Mouse (Mus musculus) limb, embryonic 13.5 days (tissue): ENCODE measurements around the gene Gpr182. TPM values are rescaled to one million over a fixed set of nuclear protein-coding genes. Genes with fewer than 3 reads are reported as not detected.
"Not testable (repeated sequence)": the region's sequence is repeated elsewhere in the genome, so short reads cannot be mapped to it uniquely, and the experiment has no call there.

ENCODE experiments used
- ATAC-seq: fragments of 200-750 bp; cut with Nextera tagmentation; 2 replicates; pipeline ENCODE4 v1.8.0; 2017; ENCODE audit warnings: low read depth, moderate number of reproducible peaks, moderate TSS enrichment; ENCODE audit not compliant: low FRiP score
- H3K27ac ChIP-seq: fragments of 300-500 bp; sonication (generic); 2 replicates; pipeline ENCODE4 v1.5.1; 2015; ENCODE audit warnings: inconsistent platforms, mild to moderate bottlenecking, moderate library complexity
- H3K27me3 ChIP-seq: fragments of 300-500 bp; sonication (generic); 2 replicates; pipeline ENCODE4 v1.6.1; 2015; ENCODE audit warnings: mild to moderate bottlenecking, inconsistent platforms
- H3K36me3 ChIP-seq: fragments of 300-500 bp; sonication (generic); 2 replicates; pipeline ENCODE4 v1.6.1; 2015; ENCODE audit warnings: inconsistent platforms, mild to moderate bottlenecking, moderate library complexity
- H3K4me1 ChIP-seq: fragments of 300-500 bp; sonication (generic); 2 replicates; pipeline ENCODE4 v1.6.1; 2015; ENCODE audit warnings: inconsistent platforms
- H3K4me2 ChIP-seq: fragments of 300-500 bp; sonication (generic); replicated peaks from 2 replicates; pipeline ENCODE4 v1.6.1; 2015; ENCODE audit warnings: inconsistent platforms, mild to moderate bottlenecking, moderate library complexity
- H3K4me3 ChIP-seq: fragments of 300-500 bp; sonication (generic); 2 replicates; pipeline ENCODE4 v1.5.1; 2015; ENCODE audit warnings: moderate library complexity, mild to moderate bottlenecking, inconsistent platforms
- H3K9ac ChIP-seq: fragments of 300-500 bp; sonication (generic); 2 replicates; pipeline ENCODE4 v1.6.1; 2015; ENCODE audit warnings: mild to moderate bottlenecking, inconsistent platforms
- H3K9me3 ChIP-seq: fragments of 300-500 bp; sonication (generic); 2 replicates; pipeline ENCODE4 v1.6.1; 2016; ENCODE audit warnings: inconsistent platforms
- WGBS: fragments of 180-500 bp; shearing (Covaris S2); methylation state at CpG from one replicate; pipeline ENCODE4 v1.1.7; 2015; 5-methylcytosine and 5-hydroxymethylcytosine counted together
- polyA plus RNA-seq: library from polyadenylated mRNA; unstranded; fragments of >200 nt; fragmentation: Nextera tagmentation; extraction: Ambion mirVana; gene quantifications from 2 replicates; pipeline ENCODE4 v1.2.1, GENCODE M21; 2015

The Gpr182 gene
- polyA plus RNA-seq, result 0.54 and 0.71 TPM in 2 replicates

DNA sequence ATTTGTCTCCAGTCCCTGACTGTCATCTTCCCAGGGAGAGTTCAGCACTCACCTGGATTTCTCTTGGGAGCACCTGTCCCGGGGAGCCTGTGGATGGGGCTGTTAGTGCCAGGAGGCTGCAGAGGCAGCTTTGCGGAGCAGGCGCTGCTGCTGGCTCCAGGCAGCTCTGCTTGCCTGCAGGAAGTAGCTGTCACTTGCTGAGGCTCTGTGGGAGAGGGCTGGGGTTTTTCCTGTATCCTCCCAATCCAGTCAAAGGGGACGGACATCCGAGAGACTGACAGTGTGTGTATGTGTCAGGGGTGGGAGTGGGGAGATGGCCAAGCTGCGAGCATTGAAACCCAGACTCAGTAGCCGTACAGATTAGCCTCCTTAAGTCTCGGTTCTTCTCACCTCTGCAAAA, at the start of gene Gpr182:
Gene Gpr182 (minus strand): TSS at position 185 of the 400 bp plus-strand sequence.
- no peak within 1 kb of the TSS for H3K4me3 ChIP-seq
- no peak within 1 kb of the TSS for H3K4me2 ChIP-seq
- 61% methylated on average over 8 of the region's 8 CpGs for WGBS

DNA sequence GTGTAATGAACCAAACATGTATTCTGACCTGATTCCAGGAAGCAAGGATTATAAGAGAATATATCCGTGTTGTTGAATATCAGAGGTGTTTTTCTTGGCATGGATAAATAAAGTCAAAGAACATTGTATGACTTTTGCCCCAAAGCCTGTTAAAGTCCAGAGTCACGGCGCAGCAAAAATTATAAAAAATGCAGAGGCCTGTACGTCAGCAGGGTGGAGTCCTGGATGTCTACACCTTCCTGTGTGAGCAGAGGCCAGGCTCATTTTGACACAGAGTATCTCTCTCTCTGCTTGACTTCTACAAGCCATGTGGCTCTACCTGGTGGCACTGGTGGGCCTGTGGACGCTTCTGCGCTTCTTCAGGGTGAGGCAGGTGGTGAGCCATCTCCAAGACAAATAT, 49.4 kb upstream of the Gpr182 start, which contains the start of gene Rdh16:
Gene Rdh16 (plus strand): TSS at position 262 of the 400 bp plus-strand sequence.
- H3K9ac ChIP-seq, result no peak within 1 kb of the TSS
- no peaks in the 10 kb centered on the region for H3K4me1 ChIP-seq
- no peak within 1 kb of the TSS for H3K27ac ChIP-seq
- H3K9me3 ChIP-seq, result peaks cover 5% of the 10 kb centered on the region; the same call in 1 of the 2 replicates
- ATAC-seq, result no peak
- no peak within 1 kb of the TSS for H3K4me3 ChIP-seq
- no peak within 1 kb of the TSS for H3K4me2 ChIP-seq
- H3K36me3 ChIP-seq, result no peaks in the 10 kb centered on the region
- 88% methylated on average over 6 of the region's 6 CpGs for WGBS
- H3K27me3 ChIP-seq, result no peaks in the 10 kb centered on the region

More for the DNA sequence above, at the start of gene Gpr182:
- Histone ChIP-seq H3K9me3 (no peaks in the 10 kb centered on the region), H3K36me3 (peaks cover 23% of the 10 kb centered on the region), H3K4me1 (peaks cover 16% of the 10 kb centered on the region), H3K27ac (no peak within 1 kb of the TSS), H3K9ac (no peak within 1 kb of the TSS), H3K27me3 (no peaks in the 10 kb centered on the region)
- ATAC-seq, result no peak

DNA sequence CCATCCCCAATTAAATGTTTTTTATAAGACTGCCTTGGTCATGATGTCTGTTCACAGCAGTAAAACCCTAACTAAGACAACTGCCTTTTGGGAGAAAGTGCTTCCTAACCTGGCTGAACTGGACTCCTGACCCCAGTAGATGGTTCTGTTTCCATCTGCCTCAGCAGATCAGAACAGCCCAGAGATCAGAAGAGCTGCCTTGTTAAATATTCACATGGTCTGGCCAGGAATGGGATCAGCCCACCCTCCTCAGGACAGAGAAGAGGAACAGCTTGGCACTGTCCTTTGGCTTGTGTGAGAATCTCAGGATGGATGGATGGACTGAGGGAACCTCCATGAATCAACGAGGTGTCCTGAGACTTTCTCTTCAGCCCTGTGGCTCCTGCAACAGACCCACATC, 47.8 kb upstream of the Gpr182 start:
- Histone ChIP-seq H3K4me1 (no peaks in the 10 kb centered on the region), H3K36me3 (no peaks in the 10 kb centered on the region), H3K27me3 (no peaks in the 10 kb centered on the region), H3K4me3 (no peak overlapping the region), H3K4me2 (no peak overlapping the region), H3K27ac (no peak overlapping the region), H3K9me3 (peaks cover 5% of the 10 kb centered on the region; the same call in 1 of the 2 replicates), H3K9ac (no peak overlapping the region)
- WGBS, result 74% methylated on average over 1 of the region's 1 CpGs
- ATAC-seq, result no peak

DNA sequence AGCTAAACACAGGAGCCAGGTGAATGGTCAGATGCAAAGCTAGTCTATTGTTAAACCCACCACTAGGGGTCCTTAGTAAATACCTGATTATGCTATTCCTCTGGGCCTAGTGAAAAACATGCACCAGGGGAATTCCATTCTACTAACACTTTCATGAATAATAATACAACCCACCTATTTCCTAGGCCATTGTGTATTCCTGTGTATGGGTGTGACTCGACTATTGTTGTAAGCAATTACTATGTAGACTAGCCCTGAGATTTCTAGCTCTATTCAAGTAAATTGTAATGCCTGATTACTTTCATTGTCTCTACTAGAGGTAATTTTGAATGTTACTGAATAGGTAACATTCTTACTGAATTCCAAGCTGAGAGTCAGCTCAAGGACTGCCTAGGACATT, 33.9 kb upstream of the Gpr182 start:
- H3K27ac ChIP-seq, ATAC-seq, H3K27me3 ChIP-seq, H3K36me3 ChIP-seq, H3K4me1 ChIP-seq, H3K4me2 ChIP-seq, H3K9me3 ChIP-seq, H3K9ac ChIP-seq, H3K4me3 ChIP-seq: not testable (repeated sequence)
- 91% methylated on average over 1 of the region's 1 CpGs for WGBS

DNA sequence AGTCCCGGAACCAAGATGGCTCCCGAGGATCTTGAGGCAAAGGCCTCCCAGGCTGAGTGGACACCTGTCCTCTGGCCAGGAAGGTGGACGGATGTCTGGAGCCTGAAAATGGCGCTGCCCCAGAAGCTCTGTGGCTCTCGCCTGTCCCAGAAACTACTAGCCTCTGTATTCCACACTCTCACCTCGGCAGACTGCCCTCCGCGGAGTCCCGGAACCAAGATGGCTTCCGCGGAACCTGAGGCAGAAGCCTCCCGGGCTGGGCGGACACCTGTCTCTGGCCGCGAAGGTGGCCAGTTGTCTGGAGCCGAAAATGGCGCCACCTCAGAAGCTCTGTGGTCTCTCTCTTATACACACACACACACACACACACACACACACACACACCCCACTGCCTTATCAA, 30.8 kb upstream of the Gpr182 start:
- not testable (repeated sequence) for ATAC-seq, H3K4me2 ChIP-seq, H3K27me3 ChIP-seq, H3K9me3 ChIP-seq, H3K36me3 ChIP-seq, H3K4me1 ChIP-seq, H3K4me3 ChIP-seq, H3K27ac ChIP-seq, H3K9ac ChIP-seq
- WGBS, result 96% methylated on average over 17 of the region's 17 CpGs

DNA sequence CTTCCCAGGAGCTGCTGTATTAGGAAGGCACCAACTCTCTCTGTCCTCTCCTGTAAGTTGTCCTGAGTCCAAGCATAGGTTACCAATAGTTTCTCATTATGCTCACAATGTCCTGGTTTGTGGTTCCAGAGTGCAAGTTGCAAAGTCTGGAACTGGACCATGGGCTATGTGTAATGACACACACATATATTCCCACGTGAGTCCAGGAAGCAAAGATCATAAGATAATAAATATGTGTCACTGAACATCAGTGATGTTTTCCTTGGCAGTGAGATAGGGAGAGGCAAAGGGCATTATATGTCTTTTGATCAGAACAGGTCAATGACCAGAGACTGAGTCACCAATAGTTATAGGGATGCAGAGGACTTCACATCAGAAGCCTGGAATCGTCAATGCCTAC, 24.5 kb upstream of the Gpr182 start, which contains the start of gene Rdh9:
Gene Rdh9 (plus strand): TSS at position 376 of the 400 bp plus-strand sequence.
- Histone ChIP-seq H3K4me1 (no peaks in the 10 kb centered on the region), H3K36me3 (no peaks in the 10 kb centered on the region), H3K27me3 (no peaks in the 10 kb centered on the region), H3K4me3 (no peak within 1 kb of the TSS), H3K27ac (no peak within 1 kb of the TSS), H3K9me3 (no peaks in the 10 kb centered on the region), H3K9ac (no peak within 1 kb of the TSS), H3K4me2 (no peak within 1 kb of the TSS)
- 74% methylated on average over 2 of the region's 2 CpGs for WGBS
- ATAC-seq, result no peak

DNA sequence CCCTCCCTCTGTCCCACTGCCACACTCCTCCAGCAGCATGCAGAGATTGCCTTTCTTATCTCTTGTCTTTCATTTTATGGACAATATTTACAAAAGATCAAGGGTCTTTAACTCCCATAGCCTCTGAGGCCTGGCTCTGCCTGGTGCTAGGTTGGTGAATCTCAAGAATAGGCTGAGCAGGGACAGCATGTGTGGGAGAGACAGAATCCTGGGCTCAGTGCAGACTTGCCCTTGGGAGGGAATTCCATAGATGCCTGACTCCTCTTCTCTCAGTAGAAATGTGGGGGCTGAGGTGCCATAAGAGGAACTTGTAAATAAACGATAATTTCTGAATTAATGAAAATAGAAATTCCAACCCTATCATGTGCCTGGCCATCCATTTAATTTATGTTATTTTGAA, 15.0 kb upstream of the Gpr182 start:
- Histone ChIP-seq H3K27ac (no peak overlapping the region), H3K4me2 (no peak overlapping the region), H3K9me3 (no peaks in the 10 kb centered on the region), H3K36me3 (no peaks in the 10 kb centered on the region), H3K9ac (no peak overlapping the region), H3K4me1 (no peaks in the 10 kb centered on the region), H3K4me3 (no peak overlapping the region), H3K27me3 (no peaks in the 10 kb centered on the region)
- ATAC-seq, result no peak
- 87% methylated on average over 1 of the region's 1 CpGs for WGBS

DNA sequence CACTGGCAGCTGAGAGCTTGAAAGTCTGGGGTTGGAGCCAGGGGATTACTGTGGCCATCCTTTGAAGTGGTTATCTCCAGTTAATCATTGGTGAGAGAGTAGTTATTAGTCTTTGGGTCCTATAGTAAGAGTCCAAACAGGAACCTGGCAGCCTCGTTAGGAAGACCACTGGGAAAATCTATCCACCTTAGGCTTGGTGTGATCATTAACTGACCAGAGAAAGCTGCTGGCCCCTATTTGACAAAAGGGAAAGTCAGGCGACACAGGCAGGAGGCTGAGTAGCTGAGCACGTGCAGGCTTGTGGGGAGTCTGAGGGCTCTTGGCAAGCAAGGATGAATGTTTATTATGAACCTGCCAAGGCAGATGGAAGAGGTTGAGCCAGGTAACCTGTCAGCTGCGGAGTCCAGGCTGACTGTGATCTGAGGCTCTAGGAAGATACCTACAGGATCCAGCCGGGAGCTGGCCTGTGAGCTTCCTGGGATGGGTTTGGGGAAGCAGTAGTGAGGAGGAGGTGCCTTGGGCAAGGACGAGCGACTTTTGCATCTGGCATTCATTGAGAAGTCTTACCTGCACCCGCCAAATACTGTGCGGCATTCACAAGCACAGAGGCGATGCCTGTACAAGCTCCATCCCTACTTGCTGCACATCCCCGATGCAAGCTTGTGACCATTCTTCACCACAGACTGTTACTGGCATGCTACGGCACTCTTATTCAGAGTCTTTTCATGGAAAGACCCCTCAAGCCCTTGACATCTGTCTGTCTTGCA, 12.6 kb upstream of the Gpr182 start:
- Histone ChIP-seq H3K36me3 (no peaks in the 10 kb centered on the region), H3K4me3 (no peak overlapping the region), H3K27ac (no peak overlapping the region), H3K9me3 (no peaks in the 10 kb centered on the region), H3K27me3 (no peaks in the 10 kb centered on the region), H3K4me2 (no peak overlapping the region), H3K9ac (no peak overlapping the region), H3K4me1 (no peaks in the 10 kb centered on the region)
- WGBS, result 54% methylated on average over 12 of the region's 12 CpGs
- ATAC-seq, result no peak

DNA sequence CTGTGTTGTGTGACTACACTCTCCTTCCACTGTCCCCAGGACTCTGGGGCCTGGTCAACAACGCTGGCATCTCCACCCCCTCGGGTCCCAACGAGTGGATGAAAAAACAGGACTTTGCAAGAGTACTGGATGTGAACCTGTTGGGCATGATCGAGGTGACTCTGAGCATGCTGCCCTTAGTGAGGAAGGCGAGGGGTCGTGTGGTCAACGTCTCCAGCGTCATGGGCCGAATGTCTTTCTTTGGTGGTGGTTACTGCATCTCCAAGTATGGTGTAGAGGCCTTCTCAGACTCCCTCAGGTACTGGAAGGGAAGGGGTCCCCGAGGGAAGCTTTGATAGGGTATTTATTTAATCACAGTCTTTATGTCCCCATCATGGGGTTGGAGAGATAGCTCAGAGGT, 11.4 kb upstream of the Gpr182 start:
- not testable (repeated sequence) for H3K27me3 ChIP-seq, H3K4me1 ChIP-seq, ATAC-seq, H3K9ac ChIP-seq, H3K4me2 ChIP-seq, H3K9me3 ChIP-seq, H3K4me3 ChIP-seq, H3K27ac ChIP-seq, H3K36me3 ChIP-seq
- 88% methylated on average over 10 of the region's 10 CpGs for WGBS

DNA sequence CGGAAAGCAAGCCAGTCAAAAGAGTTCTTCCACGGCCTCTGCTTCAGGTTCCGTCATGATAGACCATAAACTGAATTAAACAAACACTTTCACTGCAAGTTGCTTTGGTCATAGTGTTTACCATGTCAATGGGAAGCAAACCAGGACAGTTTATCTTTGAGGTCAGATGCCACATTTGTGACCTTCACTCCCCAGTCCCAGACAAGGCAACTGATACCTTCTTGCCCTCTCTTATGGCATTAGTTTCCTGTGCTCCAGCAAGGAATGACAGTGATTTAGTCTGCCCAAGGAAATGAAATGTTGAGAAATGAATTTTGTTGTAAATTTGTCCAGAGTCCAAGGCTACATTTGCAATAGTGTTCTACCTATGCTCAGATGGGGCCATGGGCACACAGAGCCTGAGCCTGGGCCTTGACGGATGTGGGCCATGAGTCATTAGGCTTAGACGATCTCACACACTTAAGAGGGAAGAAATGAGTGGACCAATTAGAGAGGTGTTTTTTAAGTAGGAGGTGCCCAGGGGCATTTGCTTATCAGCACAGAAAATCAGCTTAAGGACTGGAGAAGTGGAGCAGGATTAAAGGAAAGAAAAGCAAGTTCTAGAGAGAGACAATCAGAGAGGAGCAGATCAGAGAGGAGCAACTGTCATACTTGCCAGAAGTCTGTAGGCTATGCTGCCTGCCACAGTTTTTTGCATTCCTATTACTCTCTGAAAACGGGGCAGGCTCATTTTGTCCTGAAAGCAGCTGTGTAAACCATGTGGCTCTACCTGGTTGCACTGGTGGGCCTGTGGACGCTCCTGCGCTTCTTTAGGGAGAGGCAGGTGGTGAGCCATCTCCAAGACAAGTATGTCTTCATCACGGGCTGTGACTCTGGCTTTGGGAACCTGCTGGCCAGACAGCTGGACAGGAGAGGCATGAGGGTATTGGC, 7.9 kb upstream of the Gpr182 start, which contains the start of the genes Rdh1 and Rdh16f1:
Gene Rdh1 (plus strand): TSS at position 541 of the 930 bp plus-strand sequence.
Gene Rdh16f1 (plus strand): TSS at position 607 of the 930 bp plus-strand sequence.
- Histone ChIP-seq H3K9ac (no peak within 1 kb of the TSS), H3K27ac (no peak within 1 kb of the TSS), H3K27me3 (no peaks in the 10 kb centered on the region), H3K4me1 (no peaks in the 10 kb centered on the region; the same call in 1 of the 2 replicates), H3K9me3 (no peaks in the 10 kb centered on the region), H3K36me3 (no peaks in the 10 kb centered on the region), H3K4me2 (no peak within 1 kb of the TSS), H3K4me3 (no peak within 1 kb of the TSS)
- 63% methylated on average over 9 of the region's 9 CpGs for WGBS
- ATAC-seq, result no peak

DNA sequence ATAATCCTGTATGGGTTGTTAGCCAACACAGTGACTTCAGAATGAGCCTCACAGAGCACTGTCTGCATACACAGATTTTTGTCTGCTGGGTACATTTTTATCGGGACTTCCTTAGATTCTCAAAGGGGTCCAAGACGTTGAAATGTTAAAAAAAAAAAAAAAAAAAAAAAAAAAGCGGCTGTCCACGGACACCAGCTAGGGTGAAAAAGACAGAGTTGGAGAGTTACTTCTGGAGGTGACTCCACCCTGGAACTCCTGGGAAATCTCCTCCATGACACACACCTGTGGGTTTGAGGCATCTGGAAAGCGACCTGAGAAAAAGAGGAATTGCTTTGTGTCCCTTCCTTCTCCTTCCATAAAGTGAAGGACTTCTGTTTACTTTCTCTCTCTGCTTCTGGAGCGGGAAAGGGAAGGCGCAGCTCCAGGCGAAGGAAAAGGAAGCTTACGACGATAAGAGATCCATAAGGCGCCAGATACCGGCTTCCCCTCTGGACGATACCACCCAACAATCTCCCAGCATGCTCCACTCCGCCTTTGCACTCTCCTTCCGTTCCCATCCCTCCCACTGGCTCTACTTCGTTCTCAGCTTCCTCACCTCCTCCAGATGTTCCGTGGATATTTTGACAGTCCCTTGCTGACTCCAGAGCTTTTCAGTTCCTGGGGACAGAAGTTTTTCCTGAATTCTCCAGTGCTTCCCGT, 4.4 kb upstream of the Gpr182 start:
- no peak for ATAC-seq
- Histone ChIP-seq H3K9ac (no peak overlapping the region), H3K27me3 (no peaks in the 10 kb centered on the region), H3K27ac (no peak overlapping the region), H3K4me1 (peaks cover 3% of the 10 kb centered on the region; the same call in 1 of the 2 replicates), H3K9me3 (no peaks in the 10 kb centered on the region), H3K4me3 (peak overlapping the region; percentile 10), H3K36me3 (no peaks in the 10 kb centered on the region), H3K4me2 (peak overlapping the region; percentile 52)
- WGBS, result 41% methylated on average over 18 of the region's 18 CpGs
